Mouse (Mus musculus): Measurements from ENCODE around the gene Il15.

DNA sequence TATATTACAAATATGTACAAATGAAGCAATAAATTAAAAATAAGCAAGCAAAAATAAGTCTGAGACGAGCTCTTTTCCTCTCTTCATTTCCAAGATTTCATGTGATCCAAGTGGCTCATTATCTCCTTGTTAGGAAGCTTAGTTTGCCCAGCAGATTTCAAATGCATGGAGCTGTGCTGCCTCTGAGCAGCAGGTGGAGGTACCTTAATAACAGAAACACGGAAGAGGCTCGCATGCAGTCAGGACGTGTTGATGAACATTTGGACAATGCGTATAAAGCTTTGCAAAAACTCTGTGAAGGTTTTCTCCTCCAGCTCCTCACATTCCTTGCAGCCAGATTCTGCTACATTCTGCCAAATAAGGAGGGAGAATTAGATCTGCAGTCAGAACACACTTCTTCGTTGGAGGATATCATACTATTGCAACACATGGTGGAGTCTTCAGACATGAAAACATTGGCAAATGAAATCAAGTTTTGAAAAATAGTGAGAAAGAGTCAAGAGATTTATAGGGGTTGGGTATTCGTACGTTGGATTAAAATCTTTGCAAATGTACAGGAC is 71.3 kb downstream of the Il15 start:
- TF ChIP-seq CTCF (IDR thresholded peaks at IDR 0.05; ENCODE audit: low read depth) (no peak), EP300 (IDR thresholded peaks at IDR 0.05; ENCODE audit: low read depth) (no peak)

Measured in liver, embryonic 14.5 days (tissue).